In the genomic region with DNA sequence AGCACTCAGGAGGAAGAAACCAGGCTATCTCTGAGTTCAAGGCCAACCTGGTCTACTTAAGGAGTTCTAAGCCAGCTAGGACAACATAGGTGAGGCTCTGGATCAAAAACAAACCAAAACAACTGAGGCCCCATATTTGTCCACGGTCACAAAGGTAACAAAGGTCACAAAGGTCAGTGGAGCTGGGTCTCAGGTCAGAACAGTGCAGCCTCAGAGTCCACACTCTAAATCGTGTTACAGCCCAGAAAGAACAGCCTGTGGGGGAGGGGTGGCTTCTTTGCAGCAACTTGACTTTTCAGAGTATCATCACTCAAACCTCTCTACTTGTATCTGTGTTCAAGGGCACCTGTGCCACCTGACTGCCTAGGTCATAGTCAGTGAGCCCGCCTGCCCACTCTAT, we compare ENCODE assay signal across 21 mouse cellular contexts. TPM values are rescaled to one million over a fixed set of nuclear protein-coding genes. Genes with fewer than 3 reads are reported as not detected.
"Had no signal": no experiment of that assay in that cellular context is flagged by ENCODE, and none has a peak within 500 bp of the region (broad histone marks: within the 10 kb centered on the region; RNA-seq: fewer than 3 reads in every experiment).

No protein-coding gene starts in this region.

- H3K4me3 ChIP-seq: limb, embryonic 10.5 days; limb, embryonic 13.5 days; lung, embryonic 15.5 days; midbrain, embryonic 12.5 days; myocyte; neural tube, embryonic 13.5 days; stomach, embryonic 15.5 days had no signal

- H3K9ac ChIP-seq: limb, embryonic 13.5 days; liver, embryonic 14.5 days; lung, embryonic 15.5 days; midbrain, embryonic 12.5 days; neural tube, embryonic 13.5 days; stomach, embryonic 15.5 days had no signal

- H3K4me2 ChIP-seq: limb, embryonic 13.5 days; lung, embryonic 15.5 days; midbrain, embryonic 12.5 days; neural tube, embryonic 13.5 days; stomach, embryonic 15.5 days had no signal

- H3K9me3 ChIP-seq: limb, embryonic 10.5 days; limb, embryonic 13.5 days; lung, embryonic 15.5 days; midbrain, embryonic 12.5 days; neural tube, embryonic 13.5 days; stomach, embryonic 15.5 days had no signal

- H3K27me3 ChIP-seq: limb, embryonic 13.5 days; lung, embryonic 15.5 days; midbrain, embryonic 12.5 days; neural tube, embryonic 13.5 days; stomach, embryonic 15.5 days had no signal

- ATAC-seq: midbrain, embryonic 16.5 days had no signal

- H3K27ac ChIP-seq: limb, embryonic 10.5 days; limb, embryonic 13.5 days; liver, embryonic 14.5 days; lung, embryonic 15.5 days; midbrain, embryonic 12.5 days; neural tube, embryonic 13.5 days; stomach, embryonic 15.5 days had no signal

- DNase-seq: kidney, adult 18-20 months; kidney, adult 9 months; kidney, postnatal 14 days; kidney, postnatal 4 days; lung, adult 18-20 months; lung, postnatal 10 days; lung, postnatal 4 days; retina, postnatal 1 day; right cerebral cortex, postnatal 25 days; spleen, adult 18-20 months; thymus, postnatal 25 days had no signal

RNA-seq across cellular contexts. Expression of a gene that starts 21.3 kb away (rescaled TPM):
- total RNA-seq: monocyte, adult 5-6 weeks had no signal
